Mouse (Mus musculus) forebrain, embryonic 14.5 days (tissue): ENCODE measurements around the gene Yipf3. TPM values are rescaled to one million over a fixed set of nuclear protein-coding genes. Genes with fewer than 3 reads are reported as not detected.

Source experiments
- microRNA counts: library from miRNA; unstranded; fragments of <30 nt; microRNA quantifications from one replicate; lab custom pipeline; 2016
- microRNA-seq: library from miRNA; unstranded; fragments of <30 nt; microRNA quantifications from one replicate; pipeline ENCODE4, GENCODE M21; 2016
- polyA plus RNA-seq: library from polyadenylated mRNA; unstranded; fragments of >200 nt; fragmentation: Nextera tagmentation; extraction: Ambion mirVana; gene quantifications from 2 replicates; pipeline ENCODE4 v1.2.1, GENCODE M21; 2014

The Yipf3 gene
- polyA plus RNA-seq, 1 experiment from 2014 or later, result 97.5 TPM

MicroRNAs encoded within 50 kb of the gene (microRNA counts, 519-probe panel; counts per million panel counts)
- not detected for microRNA mmu-miR-693-3p (lab: Ali Mortazavi, UCI)
- microRNA mmu-miR-693-5p (lab: Ali Mortazavi, UCI), result not detected

Small RNA genes within 50 kb of the gene (microRNA-seq; reads per million reads assigned to microRNA genes)
- gene Mir693, result not detected

Other genes with a start within 250 kb of the Yipf3 start
- gene Vegfa, start 215.7 kb upstream of the Yipf3 start, polyA plus RNA-seq, result 2.3 and 2.6 TPM in 2 replicates
- gene Mrps18a, start 137.1 kb upstream of the Yipf3 start, polyA plus RNA-seq, result 135 and 141 TPM in 2 replicates
- gene Rsph9, start 103.9 kb upstream of the Yipf3 start, polyA plus RNA-seq, result 46.8 and 47.3 TPM in 2 replicates
- 29.5 and 31.6 TPM in 2 replicates for gene Mad2l1bp, start 94.5 kb upstream of the Yipf3 start, polyA plus RNA-seq
- gene Gtpbp2, start 87.0 kb upstream of the Yipf3 start, polyA plus RNA-seq, result 21.6 and 26.3 TPM in 2 replicates
- 4.5 and 6.3 TPM in 2 replicates for gene Polh, start 45.4 kb upstream of the Yipf3 start, polyA plus RNA-seq
- gene Xpo5, start 45.3 kb upstream of the Yipf3 start, polyA plus RNA-seq, result 50.5 and 50.9 TPM in 2 replicates
- 90.2 and 106 TPM in 2 replicates for gene Polr1c, start within 50 bp of the Yipf3 start, polyA plus RNA-seq
- gene Lrrc73, start 5.5 kb downstream of the Yipf3 start, polyA plus RNA-seq, result 9.8 and 10.6 TPM in 2 replicates
- gene Tjap1, start 34.9 kb downstream of the Yipf3 start, polyA plus RNA-seq, result 22.8 and 23.9 TPM in 2 replicates
- 5.2 and 6.4 TPM in 2 replicates for gene Dlk2, start 49.3 kb downstream of the Yipf3 start, polyA plus RNA-seq
- gene Abcc10, start 80.3 kb downstream of the Yipf3 start, polyA plus RNA-seq, result 4.3 and 6.7 TPM in 2 replicates
- gene Zfp318, start 135.7 kb downstream of the Yipf3 start, polyA plus RNA-seq, result 10.7 and 13.0 TPM in 2 replicates
- 0.93 and 1.2 TPM in 2 replicates for gene Crip3, start 180.8 kb downstream of the Yipf3 start, polyA plus RNA-seq
- gene Slc22a7, start 190.4 kb downstream of the Yipf3 start, polyA plus RNA-seq, result not detected in 2 replicates
- gene Ttbk1, start 239.6 kb downstream of the Yipf3 start, polyA plus RNA-seq, result 3.8 and 4.8 TPM in 2 replicates
- 33.0 and 41.6 TPM in 2 replicates for gene Dnph1, start 248.6 kb downstream of the Yipf3 start, polyA plus RNA-seq